8 mouse cellular contexts compared by ENCODE assay signal in genomic region chr3:130819031-130819836, GRCm38 (mm10).
DNase-seq lines count a peak whose midpoint lies in the region; ATAC-seq and TF ChIP-seq lines count a peak whose summit lies in the region.

No protein-coding gene starts in this region.

- peak overlapping the region; percentile 39 for H3K4me3 ChIP-seq in heart, embryonic 15.5 days
- peak overlapping the region; percentile 19 to 42; a peak in 3 of 4 replicates for H3K4me3 ChIP-seq in ES-E14 (ENCODE audit: insufficient read depth in 1 of 2, low read depth in 1 of 2, low read length in 2 of 2, poor library complexity in 1 of 2, severe bottlenecking in 1 of 2)
- H3K4me3 ChIP-seq in hindbrain, embryonic 12.5 days, result peak overlapping the region; percentile 24
- peak overlapping the region; percentile 45 for H3K4me3 ChIP-seq in midbrain, embryonic 10.5 days

- no peak for ATAC-seq in heart, embryonic 15.5 days (replicated peaks; ENCODE audit: insufficient number of reproducible peaks, insufficient read depth, low FRiP score, low read depth)
- peak; percentile 53 for ATAC-seq in hindbrain, embryonic 12.5 days (ENCODE audit: low FRiP score)

- H3K9me3 ChIP-seq in heart, embryonic 15.5 days (replicated peaks), result no peaks in the 10 kb centered on the region
- no peaks in the 10 kb centered on the region for H3K9me3 ChIP-seq in ES-E14 (ENCODE audit: control insufficient read depth, insufficient read depth, low read depth, low read length)
- no peaks in the 10 kb centered on the region for H3K9me3 ChIP-seq in hindbrain, embryonic 12.5 days (replicated peaks)
- H3K9me3 ChIP-seq in midbrain, embryonic 10.5 days (replicated peaks), result no peaks in the 10 kb centered on the region

- peak overlapping the region; percentile 33 for H3K9ac ChIP-seq in heart, embryonic 15.5 days
- H3K9ac ChIP-seq in ES-E14 (ENCODE audit: insufficient read depth, low read depth, low read length, poor library complexity, severe bottlenecking), result peak overlapping the region; percentile 43; the same call in 1 of the 2 replicates
- 0 out of 2 replicates have a peak overlapping the region, but pooled peaks have one; percentile 49 for H3K9ac ChIP-seq in hindbrain, embryonic 12.5 days

- in situ Hi-C loops in ES-E14 (cut with MboI; ENCODE audit: low sequenced_read_pairs in 2 of 2, unreplicated experiment in 2 of 2), result no loop called here

- DNase-seq in heart, postnatal 4 days, result no peak
- no peak for DNase-seq in ES-E14 (ENCODE audit: low read depth, low spot score)
- DNase-seq in midbrain, embryonic 10.5 days (ENCODE audit: low spot score), result no peak
- no peak for DNase-seq in right cerebral cortex, postnatal 36 days (ENCODE audit: low spot score in 2 of 2)
- DNase-seq in kidney, postnatal 25 days, result no peak
- DNase-seq in layer of hippocampus, adult 8-10 months (ENCODE audit: low spot score in 2 of 2), result no peak

- no peaks in the 10 kb centered on the region for H3K36me3 ChIP-seq in heart, embryonic 15.5 days
- no peaks in the 10 kb centered on the region for H3K36me3 ChIP-seq in ES-E14 (ENCODE audit: control insufficient read depth, insufficient read depth, low read length, poor library complexity, severe bottlenecking)
- no peaks in the 10 kb centered on the region for H3K36me3 ChIP-seq in hindbrain, embryonic 12.5 days
- H3K36me3 ChIP-seq in midbrain, embryonic 10.5 days, result no peaks in the 10 kb centered on the region

- WGBS in heart, embryonic 15.5 days, result 40% methylated on average over 17 of the region's 17 CpGs
- 43% methylated on average over 17 of the region's 17 CpGs for WGBS in hindbrain, embryonic 12.5 days
- 47% methylated on average over 17 of the region's 17 CpGs for WGBS in midbrain, embryonic 10.5 days

- H3K4me2 ChIP-seq in heart, embryonic 15.5 days, result peak overlapping the region; percentile 69
- peak overlapping the region; percentile 54 for H3K4me2 ChIP-seq in hindbrain, embryonic 12.5 days (replicated peaks)

- H3K27ac ChIP-seq in heart, embryonic 15.5 days, result no peak overlapping the region
- H3K27ac ChIP-seq in ES-E14 (ENCODE audit: insufficient read depth, low read depth, low read length, poor library complexity, severe bottlenecking), result no peak overlapping the region
- no peak overlapping the region for H3K27ac ChIP-seq in hindbrain, embryonic 12.5 days
- peak overlapping the region; percentile 79 for H3K27ac ChIP-seq in midbrain, embryonic 10.5 days (replicated peaks)

- peaks cover 2% of the 10 kb centered on the region; the same call in 1 of the 2 replicates for H3K4me1 ChIP-seq in heart, embryonic 15.5 days (replicated peaks)
- H3K4me1 ChIP-seq in ES-E14 (ENCODE audit: control insufficient read depth in 2 of 2, insufficient read depth in 2 of 2, low read length in 2 of 2, poor library complexity in 1 of 2), result 0 out of 4 replicates have a peak, but pooled peaks cover 0 to 3% of the 10 kb centered on the region in 2 experiments
- H3K4me1 ChIP-seq in hindbrain, embryonic 12.5 days, result peaks cover 7% of the 10 kb centered on the region; the same call in 1 of the 2 replicates
- H3K4me1 ChIP-seq in midbrain, embryonic 10.5 days, result peaks cover 20% of the 10 kb centered on the region

- H3K27me3 ChIP-seq in heart, embryonic 15.5 days, result no peaks in the 10 kb centered on the region
- H3K27me3 ChIP-seq in hindbrain, embryonic 12.5 days, result no peaks in the 10 kb centered on the region
- H3K27me3 ChIP-seq in midbrain, embryonic 10.5 days (ENCODE audit: low read depth, poor library complexity, severe bottlenecking), result no peaks in the 10 kb centered on the region

TF ChIP-seq in ES-E14, 5 proteins besides CTCF, POLR2A, EP300 and RAD21:
- no peak for TF ChIP-seq MAFK (IDR thresholded peaks at IDR 0.05; ENCODE audit: insufficient read depth, low read depth, low read length)
- no peak for TF ChIP-seq CHD2 (IDR thresholded peaks at IDR 0.05; ENCODE audit: low read depth, low read length)
- TF ChIP-seq ZNF384 (IDR thresholded peaks at IDR 0.05; ENCODE audit: low read depth, low read length), result no peak
- TF ChIP-seq HCFC1 (IDR thresholded peaks at IDR 0.05; ENCODE audit: borderline replicate concordance, insufficient read depth, low read length), result no peak
- no peak for TF ChIP-seq ZC3H11A (IDR thresholded peaks at IDR 0.05; ENCODE audit: borderline replicate concordance, low read depth, low read length)
